Mouse (Mus musculus): ENCODE results near the gene Gnaz. TPM values are rescaled to one million over a fixed set of nuclear protein-coding genes. Genes with fewer than 3 reads are reported as not detected.
"Not testable (repeated sequence)": the region's sequence is repeated elsewhere in the genome, so short reads cannot be mapped to it uniquely, and the experiment has no call there.

Gnaz gene
- total and polyA plus RNA-seq, 2 experiments = 0.09 TPM; not detected in 1

DNA sequence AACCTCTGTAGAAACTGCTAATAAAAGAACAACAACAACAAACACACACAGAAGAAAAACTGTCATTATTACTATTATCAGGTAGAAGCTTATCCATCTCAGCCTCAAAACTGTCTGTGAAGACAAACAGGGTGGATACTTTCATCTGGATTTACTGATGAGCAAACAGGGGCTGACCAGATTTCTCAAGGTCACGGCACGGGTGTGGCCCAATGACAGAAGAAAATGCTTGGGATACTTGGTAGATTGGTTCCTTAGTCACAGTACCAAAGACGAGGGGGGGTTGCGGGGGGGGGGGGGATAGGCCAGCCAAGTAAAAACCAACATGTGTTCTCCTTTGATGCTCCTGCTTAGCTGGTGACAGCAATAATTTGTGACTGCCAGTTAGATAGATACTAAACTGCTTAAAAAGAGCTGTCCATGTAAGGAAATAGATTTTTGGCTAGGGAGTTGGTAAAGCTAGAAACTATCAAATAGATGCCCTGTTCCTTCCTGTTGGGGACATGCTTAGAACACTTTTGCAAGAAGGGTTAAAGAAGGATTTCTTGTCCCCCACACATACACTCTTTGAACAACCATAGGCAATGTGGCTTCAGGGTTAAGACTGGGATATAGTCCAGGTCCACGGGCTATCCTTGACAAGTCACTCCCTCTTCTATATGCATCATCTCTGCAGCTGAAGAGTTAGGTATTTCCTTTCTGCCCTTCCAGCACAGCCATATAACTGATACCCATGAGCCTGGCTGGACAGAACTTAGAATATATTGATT, 64.6 kb downstream of the Gnaz start:
- WGBS = 62% methylated on average over 5 of the region's 5 CpGs
- H3K36me3 ChIP-seq (ENCODE audit: control insufficient read depth, insufficient read depth, low read length) = no peaks in the 10 kb centered on the region
- no peaks in the 10 kb centered on the region for H3K79me2 ChIP-seq (ENCODE audit: control insufficient read depth, insufficient read depth, low read length)
- DNase-seq (ENCODE audit: extremely low read depth, low read depth, low spot score) = no peak
- no peak overlapping the region for H3K27ac ChIP-seq (replicated peaks; ENCODE audit: insufficient read depth, low read depth, low read length)
- no peak overlapping the region for H3K4me3 ChIP-seq (ENCODE audit: insufficient read depth, low read depth, low read length)
- TF ChIP-seq CTCF (IDR thresholded peaks at IDR 0.05; ENCODE audit: low read depth, low read length) (no peak), POLR2A (IDR thresholded peaks at IDR 0.05; ENCODE audit: extremely low read depth, insufficient read depth, low read length) (no peak)
- H3K9ac ChIP-seq (ENCODE audit: low read depth, low read length) = no peak overlapping the region
- peaks cover 13% of the 10 kb centered on the region for H3K4me1 ChIP-seq (ENCODE audit: control insufficient read depth, insufficient read depth, low read length)
- H3K27me3 ChIP-seq (ENCODE audit: control insufficient read depth, insufficient read depth, low read length) = no peaks in the 10 kb centered on the region

DNA sequence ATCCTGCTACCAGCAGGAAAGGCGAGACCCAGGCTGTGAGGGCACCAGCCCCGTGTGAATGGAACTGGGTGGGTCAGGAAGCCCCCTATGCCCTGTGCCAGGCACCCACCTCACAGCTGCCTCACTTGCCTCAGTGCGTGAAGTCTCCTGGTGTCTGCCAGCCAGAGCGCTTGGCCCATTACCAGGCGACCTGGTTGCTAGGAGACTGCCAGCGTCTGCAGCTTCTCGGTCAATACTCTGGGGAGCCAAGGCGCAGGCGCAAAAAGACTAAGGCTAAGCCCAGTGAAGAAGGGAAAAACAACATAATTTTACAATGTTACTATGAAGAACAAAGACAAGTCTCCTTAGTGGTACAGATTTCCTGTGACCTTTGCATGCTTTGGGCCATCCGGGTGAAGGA, 65.4 kb downstream of the Gnaz start, which contains the start of gene Rsph14:
TSS of gene Rsph14 (minus strand) at position 192 of the 400 bp plus-strand sequence.
- no peak for TF ChIP-seq CTCF (IDR thresholded peaks at IDR 0.05; ENCODE audit: low read depth, low read length)
- no peak for TF ChIP-seq POLR2A (IDR thresholded peaks at IDR 0.05; ENCODE audit: extremely low read depth, insufficient read depth, low read length)
- no peaks in the 10 kb centered on the region for H3K79me2 ChIP-seq (ENCODE audit: control insufficient read depth, insufficient read depth, low read length)
- 24% methylated on average over 10 of the region's 10 CpGs for WGBS
- H3K4me1 ChIP-seq (ENCODE audit: control insufficient read depth, insufficient read depth, low read length) = peaks cover 16% of the 10 kb centered on the region
- H3K27me3 ChIP-seq (ENCODE audit: control insufficient read depth, insufficient read depth, low read length) = no peaks in the 10 kb centered on the region
- no peaks in the 10 kb centered on the region for H3K36me3 ChIP-seq (ENCODE audit: control insufficient read depth, insufficient read depth, low read length)
- peak; percentile 86 for DNase-seq (ENCODE audit: extremely low read depth, low read depth, low spot score)
- no peak within 1 kb of the TSS for H3K9ac ChIP-seq (ENCODE audit: low read depth, low read length)
- no peak within 1 kb of the TSS for H3K27ac ChIP-seq (replicated peaks; ENCODE audit: insufficient read depth, low read depth, low read length)
- H3K4me3 ChIP-seq (ENCODE audit: insufficient read depth, low read depth, low read length) = no peak within 1 kb of the TSS

DNA sequence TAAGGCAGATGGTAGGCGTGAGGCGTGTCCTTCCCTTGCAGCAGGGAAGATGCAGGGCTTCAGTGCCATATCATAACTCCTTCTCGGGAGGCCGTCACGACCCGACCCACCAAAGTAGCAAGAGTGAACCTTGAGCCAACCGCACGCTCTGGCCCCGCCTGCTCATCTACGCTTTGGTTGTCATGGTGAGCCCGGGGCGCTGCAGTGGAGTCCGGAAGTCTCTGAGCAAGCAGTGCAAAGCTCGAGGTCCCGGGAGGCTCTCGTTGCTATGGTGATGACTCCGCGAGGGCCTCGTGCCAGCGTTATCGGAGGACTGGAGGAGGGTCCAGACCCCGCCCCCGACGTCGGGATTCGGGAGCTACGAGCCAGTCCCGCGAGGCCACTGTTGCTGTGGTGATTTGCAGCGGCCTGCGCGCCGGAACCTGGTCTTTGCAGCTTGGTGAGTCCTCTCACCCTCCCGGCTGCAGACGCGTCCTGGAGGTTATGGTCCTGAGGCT, 70.0 kb downstream of the Gnaz start, which contains the start of gene Rab36:
TSS of gene Rab36 (plus strand) at position 176 of the 497 bp plus-strand sequence.
- Histone ChIP-seq H3K27me3 (ENCODE audit: control insufficient read depth, insufficient read depth, low read length) (no peaks in the 10 kb centered on the region), H3K4me1 (ENCODE audit: control insufficient read depth, insufficient read depth, low read length) (peaks cover 10% of the 10 kb centered on the region), H3K79me2 (ENCODE audit: control insufficient read depth, insufficient read depth, low read length) (no peaks in the 10 kb centered on the region), H3K27ac (replicated peaks; ENCODE audit: insufficient read depth, low read depth, low read length) (no peak within 1 kb of the TSS), H3K4me3 (ENCODE audit: insufficient read depth, low read depth, low read length) (peak within 1 kb of the TSS; percentile 36), H3K36me3 (ENCODE audit: control insufficient read depth, insufficient read depth, low read length) (no peaks in the 10 kb centered on the region), H3K9ac (ENCODE audit: low read depth, low read length) (no peak within 1 kb of the TSS)
- DNase-seq (ENCODE audit: extremely low read depth, low read depth, low spot score) = peak; percentile 66
- TF ChIP-seq CTCF (IDR thresholded peaks at IDR 0.05; ENCODE audit: low read depth, low read length) (no peak), POLR2A (IDR thresholded peaks at IDR 0.05; ENCODE audit: extremely low read depth, insufficient read depth, low read length) (no peak)
- 4% methylated on average over 36 of the region's 36 CpGs for WGBS

DNA sequence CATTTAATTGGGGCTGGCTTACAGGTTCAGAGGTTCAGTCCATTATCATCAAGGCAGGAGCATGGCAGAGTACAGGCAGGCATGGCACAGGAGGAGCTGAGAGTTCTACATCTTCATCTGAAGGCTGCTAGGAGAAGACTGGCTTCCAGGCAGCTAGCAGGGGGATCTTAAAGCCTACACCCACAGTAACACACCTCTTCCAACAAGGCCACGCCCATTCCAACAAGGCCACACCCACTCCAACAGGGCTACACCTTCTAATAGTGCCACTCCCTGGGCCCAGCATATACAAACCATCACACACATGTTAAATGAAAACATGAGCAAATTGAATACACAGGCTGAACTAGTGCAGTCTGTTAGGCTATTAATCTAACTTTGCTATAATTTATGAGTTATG, 75.1 kb downstream of the Gnaz start:
- DNase-seq (ENCODE audit: extremely low read depth, low read depth, low spot score); H3K27me3 ChIP-seq (ENCODE audit: control insufficient read depth, insufficient read depth, low read length); H3K79me2 ChIP-seq (ENCODE audit: control insufficient read depth, insufficient read depth, low read length); H3K9ac ChIP-seq (ENCODE audit: low read depth, low read length); H3K36me3 ChIP-seq (ENCODE audit: control insufficient read depth, insufficient read depth, low read length); H3K4me3 ChIP-seq (ENCODE audit: insufficient read depth, low read depth, low read length); H3K27ac ChIP-seq (replicated peaks; ENCODE audit: insufficient read depth, low read depth, low read length): not testable (repeated sequence)
- H3K4me1 ChIP-seq (ENCODE audit: control insufficient read depth, insufficient read depth, low read length) = peaks cover 17% of the 10 kb centered on the region
- 7% methylated on average over 1 of the region's 1 CpGs for WGBS

DNA sequence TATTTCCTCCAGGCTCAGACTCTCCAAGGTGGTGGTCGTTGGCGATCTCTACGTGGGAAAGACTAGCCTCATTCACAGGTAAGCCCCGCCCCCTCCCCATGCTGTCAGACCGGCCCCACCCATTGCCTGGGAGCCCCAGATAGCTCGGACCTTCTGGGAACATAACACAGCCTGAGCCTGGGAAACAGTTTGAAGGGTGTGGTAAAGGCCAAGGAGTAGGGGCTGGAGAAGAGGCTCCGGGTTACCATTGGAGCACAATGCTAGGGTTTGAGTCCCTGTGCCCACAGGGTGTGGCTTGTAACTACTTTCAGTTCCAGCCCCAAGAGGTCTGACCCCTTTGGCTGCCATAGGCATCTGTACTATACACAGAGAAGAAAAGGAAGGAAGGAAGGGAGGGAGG, 77.5 kb downstream of the Gnaz start:
- peaks cover 17% of the 10 kb centered on the region for H3K4me1 ChIP-seq (ENCODE audit: control insufficient read depth, insufficient read depth, low read length)
- no peak for DNase-seq (ENCODE audit: extremely low read depth, low read depth, low spot score)
- H3K36me3 ChIP-seq (ENCODE audit: control insufficient read depth, insufficient read depth, low read length) = no peaks in the 10 kb centered on the region
- no peak overlapping the region for H3K9ac ChIP-seq (ENCODE audit: low read depth, low read length)
- H3K79me2 ChIP-seq (ENCODE audit: control insufficient read depth, insufficient read depth, low read length) = no peaks in the 10 kb centered on the region
- H3K4me3 ChIP-seq (ENCODE audit: insufficient read depth, low read depth, low read length) = no peak overlapping the region
- 41% methylated on average over 7 of the region's 7 CpGs for WGBS
- H3K27ac ChIP-seq (replicated peaks; ENCODE audit: insufficient read depth, low read depth, low read length) = no peak overlapping the region
- no peaks in the 10 kb centered on the region for H3K27me3 ChIP-seq (ENCODE audit: control insufficient read depth, insufficient read depth, low read length)
- no peak for TF ChIP-seq CTCF (IDR thresholded peaks at IDR 0.05; ENCODE audit: low read depth, low read length)
- no peak for TF ChIP-seq POLR2A (IDR thresholded peaks at IDR 0.05; ENCODE audit: extremely low read depth, insufficient read depth, low read length)

DNA sequence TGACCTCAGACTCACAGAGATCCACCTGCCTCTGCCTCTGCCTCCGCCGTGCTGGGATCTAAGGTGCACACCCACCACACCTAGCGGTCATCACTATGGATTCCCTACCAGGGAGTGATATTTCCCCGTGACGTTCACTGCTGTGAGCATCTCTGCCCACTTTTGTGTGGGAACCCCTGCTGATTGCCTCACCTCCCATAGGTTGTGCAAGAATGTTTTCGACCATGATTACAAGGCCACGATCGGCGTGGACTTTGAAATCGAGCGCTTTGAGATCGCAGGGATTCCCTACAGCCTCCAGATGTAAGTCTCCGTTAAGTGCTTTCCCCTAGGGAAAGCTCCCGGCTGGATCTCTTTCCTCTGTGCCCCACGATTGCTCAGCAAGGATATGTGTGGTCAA, 78.9 kb downstream of the Gnaz start:
- peaks cover 20% of the 10 kb centered on the region for H3K4me1 ChIP-seq (ENCODE audit: control insufficient read depth, insufficient read depth, low read length)
- TF ChIP-seq CTCF (IDR thresholded peaks at IDR 0.05; ENCODE audit: low read depth, low read length) (0 out of 2 replicates have a peak, but pooled peaks have one; percentile 4), POLR2A (IDR thresholded peaks at IDR 0.05; ENCODE audit: extremely low read depth, insufficient read depth, low read length) (no peak)
- no peaks in the 10 kb centered on the region for H3K79me2 ChIP-seq (ENCODE audit: control insufficient read depth, insufficient read depth, low read length)
- H3K4me3 ChIP-seq (ENCODE audit: insufficient read depth, low read depth, low read length) = no peak overlapping the region
- peak overlapping the region; percentile 85 for H3K27ac ChIP-seq (replicated peaks; ENCODE audit: insufficient read depth, low read depth, low read length)
- H3K27me3 ChIP-seq (ENCODE audit: control insufficient read depth, insufficient read depth, low read length) = no peaks in the 10 kb centered on the region
- DNase-seq (ENCODE audit: extremely low read depth, low read depth, low spot score) = peak; percentile 83
- H3K36me3 ChIP-seq (ENCODE audit: control insufficient read depth, insufficient read depth, low read length) = no peaks in the 10 kb centered on the region
- WGBS = 29% methylated on average over 15 of the region's 15 CpGs
- peak overlapping the region; percentile 20; the same call in 1 of the 2 replicates for H3K9ac ChIP-seq (ENCODE audit: low read depth, low read length)

Measured in liver, adult 2 months (tissue).